Mouse (Mus musculus) gastrocnemius, postnatal 14 days (tissue): Measurements from ENCODE around the gene Gm9918. TPM values are rescaled to one million over a fixed set of nuclear protein-coding genes. Genes with fewer than 3 reads are reported as not detected.

Experiments
- DNase-seq: peaks from one replicate; pipeline ENCODE4 v3.0.0; 2021; ENCODE audit warnings: mixed read lengths
- intact Hi-C: fragments of 180-260 bp; cut with DNase I; formaldehyde crosslinking; loops from one replicate; pipeline ENCODE4 v1.15.1; 2025; ENCODE audit warnings: low total_unique reads
- total RNA-seq, 2 experiments: library from RNA; stranded (reverse); gene quantifications; 2 replicates each; pipeline ENCODE4 v1.2.3; 2021

Gene Gm9918
- total RNA-seq, 2 experiments from 2014 or later, result not detected

DNA sequence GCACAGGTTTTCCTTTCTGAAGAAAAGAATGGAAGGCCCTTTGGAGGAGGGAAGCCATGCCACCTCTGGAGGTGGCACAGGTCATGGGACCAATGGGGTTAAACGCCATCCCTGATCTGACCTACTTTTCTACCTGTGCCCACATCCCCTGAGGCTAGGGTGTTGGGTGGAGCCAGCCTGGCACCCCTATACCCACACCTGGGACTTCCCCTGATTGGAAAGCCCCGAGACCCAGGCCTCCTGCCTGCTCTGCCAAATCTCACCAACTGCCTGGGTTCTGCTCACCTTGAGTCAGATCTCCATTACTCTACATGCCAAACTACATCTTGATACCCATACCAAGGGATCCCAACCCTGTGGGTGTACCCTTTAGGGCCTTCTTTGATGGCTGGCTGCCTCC is 7.3 kb upstream of the Gm9918 start:
- DNase-seq, result no peak
- intact Hi-C loops, result no loop called here

DNA sequence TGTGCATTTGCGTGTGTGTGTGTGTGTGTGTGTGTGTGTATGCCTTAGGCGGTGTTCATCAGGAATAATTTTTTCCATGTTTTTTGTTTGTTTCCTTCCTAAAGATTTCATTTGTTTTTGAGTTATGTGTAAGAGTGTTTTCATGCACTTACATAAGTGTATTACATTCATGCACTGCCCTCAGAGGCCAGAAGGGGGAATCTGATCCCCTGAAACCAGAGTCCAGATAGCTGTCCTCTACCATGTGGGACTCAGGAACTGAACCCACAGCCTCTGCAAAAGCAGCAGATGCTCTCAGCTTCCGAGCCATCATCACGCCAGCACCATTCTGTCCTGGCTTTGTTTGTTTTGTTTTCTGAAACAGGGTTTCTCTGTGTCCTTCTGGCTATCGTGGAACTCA is 4.8 kb upstream of the Gm9918 start:
- no peak for DNase-seq

DNA sequence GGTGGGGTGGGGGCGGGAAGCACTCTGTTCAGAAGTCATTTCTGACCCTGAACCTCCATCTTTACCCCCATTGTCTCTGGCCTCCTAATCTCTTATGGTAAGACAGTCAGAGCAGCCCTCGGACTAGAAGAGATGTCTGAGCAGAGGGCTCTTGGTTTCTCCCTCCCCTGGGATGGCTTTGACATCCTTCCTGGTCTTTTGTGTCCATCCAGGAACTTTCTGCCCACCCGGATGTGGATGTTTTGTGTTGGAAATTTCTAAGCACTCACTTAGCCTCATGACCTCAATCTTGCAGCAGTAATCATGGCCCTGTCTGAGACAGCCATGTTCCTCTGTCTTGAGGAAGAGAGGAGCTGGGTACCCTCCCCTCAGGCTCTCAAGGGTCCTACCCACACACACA is 1.1 kb downstream of the Gm9918 start:
- DNase-seq, result no peak
- intact Hi-C loops, result loop anchor here (5.0 kb wide), 1 partner anchor 34 kb away; no protein-coding TSS in a partner anchor

More for the DNA sequence above, 4.8 kb upstream of the Gm9918 start:
- intact Hi-C loops, result no loop called here

DNA sequence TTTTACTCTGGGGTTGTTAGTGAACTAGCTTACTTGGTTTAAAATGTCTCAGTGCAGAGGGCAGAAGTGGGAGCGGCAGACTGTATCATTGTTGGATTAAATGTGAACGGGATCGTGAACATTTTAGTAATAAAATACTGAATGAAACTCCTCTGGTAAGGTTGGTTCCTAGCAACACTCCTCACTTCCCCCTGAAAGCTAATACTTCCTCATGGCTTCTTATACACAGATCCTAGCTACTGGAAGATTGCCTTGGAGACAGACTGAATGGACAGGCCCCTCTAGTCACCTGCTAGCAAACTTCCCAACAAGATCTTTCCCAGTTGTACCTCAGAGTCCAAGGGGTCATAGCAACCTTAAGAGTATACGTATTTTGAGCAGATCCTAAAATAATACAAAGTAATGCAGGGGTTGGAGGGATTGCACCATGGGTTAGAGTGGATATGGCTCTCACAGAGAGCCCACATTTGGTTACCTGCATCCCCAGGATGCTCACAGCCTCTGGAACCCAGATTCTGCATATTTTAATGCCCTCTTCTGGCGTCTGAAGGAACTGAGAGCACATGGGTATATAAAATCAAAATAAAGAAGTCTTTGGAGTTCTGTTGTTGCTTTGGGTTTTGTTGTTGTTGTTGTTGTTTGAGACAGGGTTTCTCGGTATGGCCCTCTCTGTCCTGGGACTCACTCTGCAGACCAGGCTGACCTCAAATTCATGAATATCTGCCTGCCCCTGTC is 3.8 kb downstream of the Gm9918 start:
- intact Hi-C loops, result loop anchor here (5.0 kb wide), 1 partner anchor 37 kb away; no protein-coding TSS in a partner anchor
- DNase-seq, result no peak

DNA sequence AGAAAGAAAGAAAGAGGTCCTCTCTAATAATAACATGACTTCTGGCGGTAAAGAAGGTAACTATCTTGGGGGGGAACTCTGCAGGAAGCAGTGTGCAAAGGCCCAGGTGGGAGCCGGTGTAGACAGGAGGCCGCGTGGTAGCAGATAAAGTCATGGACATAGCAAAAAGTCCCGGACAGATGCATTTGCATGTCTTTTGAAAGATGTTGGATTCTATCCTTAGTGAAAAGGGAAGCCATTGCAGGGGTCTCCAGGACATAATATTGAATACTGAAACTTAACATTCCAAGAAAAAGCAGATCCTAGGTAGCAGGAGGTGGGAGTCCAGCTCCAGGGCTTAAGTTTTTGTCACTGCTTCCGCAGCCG is 8.3 kb downstream of the Gm9918 start:
- intact Hi-C loops, result no loop called here

DNA sequence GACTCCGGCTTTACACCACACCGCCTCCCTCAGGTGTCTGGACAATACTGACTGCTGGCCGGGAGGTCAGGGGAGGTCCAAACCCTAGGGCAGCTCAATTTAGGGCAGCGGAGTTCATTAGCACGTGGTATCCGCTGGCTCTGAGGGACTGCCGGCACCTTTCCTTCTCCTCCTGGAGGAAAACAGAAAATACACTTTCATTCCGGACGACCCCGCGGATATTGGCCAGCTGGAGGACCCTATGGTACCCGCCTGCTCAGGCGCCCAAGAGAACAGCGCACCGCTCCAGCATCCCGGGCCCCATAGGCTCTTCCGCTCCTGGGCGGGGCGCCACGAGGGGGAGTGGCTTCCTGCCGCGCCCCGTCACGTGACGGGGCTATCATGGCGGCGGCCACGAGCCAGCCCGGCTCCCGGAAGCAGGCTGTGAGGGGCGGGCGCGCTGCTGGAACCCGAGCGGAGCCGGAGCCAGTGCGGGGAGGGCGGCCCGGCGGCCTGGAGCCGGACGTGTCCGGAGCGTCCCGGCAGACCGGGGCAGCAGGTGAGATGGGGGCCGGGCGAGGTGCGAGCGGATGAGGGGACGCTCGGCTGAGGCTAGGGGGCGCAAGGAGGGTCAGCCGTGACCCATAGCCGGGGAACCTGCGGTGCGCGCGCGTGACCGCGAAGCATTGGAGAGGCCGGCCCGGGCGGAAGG is 8.9 kb downstream of the Gm9918 start, which contains the start of gene Mfsd5:
TSS of gene Mfsd5 (plus strand) at position 363 of the 691 bp plus-strand sequence.
- intact Hi-C loops, result no loop called here
- peak; percentile 91 for DNase-seq

More for the DNA sequence above, 8.3 kb downstream of the Gm9918 start:
- no peak for DNase-seq

DNA sequence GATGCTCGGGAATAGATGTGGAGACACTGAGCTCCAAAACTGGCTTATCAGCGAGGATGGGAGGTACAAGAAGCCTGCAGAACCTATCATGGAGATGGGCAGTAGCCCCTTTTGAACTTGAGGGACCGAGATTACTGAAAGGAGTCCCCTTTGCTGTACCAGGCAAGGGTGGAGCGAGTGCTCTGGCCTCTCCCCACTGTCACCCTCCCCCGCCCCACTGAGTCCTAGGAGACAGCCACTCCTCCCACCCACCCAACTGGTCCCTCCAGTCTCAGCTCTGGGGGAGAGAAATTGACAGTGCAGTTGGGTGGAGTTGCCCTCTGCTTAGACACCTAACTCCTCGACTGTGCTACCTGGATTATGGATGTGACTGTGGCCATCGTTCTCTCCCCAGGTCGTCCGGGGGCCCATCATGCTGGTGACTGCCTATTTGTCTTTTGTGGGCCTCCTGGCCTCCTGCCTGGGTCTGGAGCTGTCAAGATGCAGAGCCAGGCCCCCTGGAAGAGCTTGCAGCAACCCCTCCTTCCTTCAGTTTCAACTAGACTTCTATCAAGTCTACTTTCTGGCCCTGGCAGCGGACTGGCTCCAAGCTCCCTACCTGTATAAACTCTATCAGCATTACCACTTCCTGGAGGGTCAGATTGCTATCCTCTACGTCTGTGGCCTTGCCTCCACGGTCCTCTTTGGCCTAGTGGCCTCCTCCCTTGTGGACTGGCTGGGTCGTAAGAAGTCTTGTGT is 9.6 kb downstream of the Gm9918 start:
- intact Hi-C loops, result no loop called here
- DNase-seq, result no peak

DNA sequence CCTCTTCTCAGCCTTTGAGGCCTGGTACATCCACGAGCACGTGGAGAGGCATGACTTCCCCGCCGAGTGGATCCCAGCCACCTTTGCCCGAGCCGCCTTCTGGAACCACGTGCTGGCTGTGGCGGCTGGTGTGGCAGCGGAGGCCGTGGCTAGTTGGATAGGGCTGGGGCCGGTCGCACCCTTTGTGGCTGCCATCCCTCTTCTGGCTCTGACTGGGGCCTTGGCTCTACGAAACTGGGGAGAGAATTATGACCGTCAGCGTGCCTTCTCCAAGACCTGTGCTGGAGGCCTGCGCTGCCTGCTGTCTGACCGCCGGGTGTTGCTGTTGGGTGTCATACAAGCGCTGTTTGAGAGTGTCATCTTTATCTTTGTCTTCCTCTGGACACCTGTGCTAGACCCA is 10.3 kb downstream of the Gm9918 start:
- intact Hi-C loops, result no loop called here
- DNase-seq, result no peak

DNA sequence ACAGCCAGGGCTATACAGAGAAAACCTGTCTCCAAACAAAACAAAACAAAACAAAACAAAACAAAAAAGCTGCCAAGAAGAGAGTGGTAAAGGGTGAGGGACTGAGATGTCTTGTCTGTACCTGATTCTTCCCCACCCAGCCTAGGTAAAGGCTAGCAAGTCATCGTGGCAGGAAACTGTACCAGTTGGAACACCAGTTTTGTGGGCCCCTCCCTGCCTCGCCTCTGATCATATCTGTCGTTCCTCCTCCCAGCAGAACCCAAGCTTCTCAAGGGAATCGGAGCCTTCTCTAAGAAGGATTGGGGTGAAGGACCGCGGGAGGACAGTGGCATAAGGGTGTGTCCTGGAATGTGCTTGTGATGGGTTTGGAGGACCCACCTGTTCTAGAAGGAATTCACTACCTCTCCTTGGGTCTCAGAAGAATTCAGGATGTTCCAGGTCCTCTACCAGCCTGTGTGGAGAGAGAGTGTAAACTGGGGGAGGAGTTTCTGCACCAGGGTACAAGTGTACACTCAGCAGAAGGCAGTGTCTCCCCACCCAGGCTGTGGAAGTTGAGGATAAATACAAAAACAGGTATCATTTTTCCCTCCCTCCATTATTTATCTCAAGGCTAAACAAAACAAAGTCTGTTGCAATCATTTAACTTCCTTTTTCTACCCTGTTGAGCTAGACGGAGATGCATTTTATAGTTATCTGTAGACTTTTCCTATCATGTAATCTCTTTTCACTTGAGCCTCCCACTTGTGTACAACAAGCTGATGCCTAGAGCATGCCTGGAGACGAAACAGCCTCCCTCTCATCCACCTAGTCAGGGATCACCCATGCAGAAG is 12.3 kb downstream of the Gm9918 start:
- DNase-seq, result no peak
- intact Hi-C loops, result no loop called here

DNA sequence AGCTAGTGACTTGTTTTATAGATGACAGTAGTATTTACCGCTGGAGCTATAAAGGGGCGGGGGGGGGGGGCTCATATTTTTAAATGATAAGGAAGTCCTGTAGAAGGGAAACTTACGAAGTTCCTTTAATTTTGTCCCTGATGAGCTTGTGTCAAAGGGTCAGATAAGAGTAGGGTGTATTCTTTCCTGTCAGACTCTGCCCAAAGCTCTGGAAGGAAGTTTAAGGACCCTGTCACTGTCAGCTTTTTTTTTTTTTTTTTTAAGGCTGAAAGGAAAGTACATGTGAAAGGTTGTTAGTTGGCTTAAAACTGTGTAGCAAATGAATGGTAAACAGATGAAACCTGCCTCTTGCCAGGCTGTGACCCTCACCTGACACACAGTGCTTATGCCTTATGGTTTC is 13.3 kb downstream of the Gm9918 start:
- DNase-seq, result no peak
- intact Hi-C loops, result no loop called here

DNA sequence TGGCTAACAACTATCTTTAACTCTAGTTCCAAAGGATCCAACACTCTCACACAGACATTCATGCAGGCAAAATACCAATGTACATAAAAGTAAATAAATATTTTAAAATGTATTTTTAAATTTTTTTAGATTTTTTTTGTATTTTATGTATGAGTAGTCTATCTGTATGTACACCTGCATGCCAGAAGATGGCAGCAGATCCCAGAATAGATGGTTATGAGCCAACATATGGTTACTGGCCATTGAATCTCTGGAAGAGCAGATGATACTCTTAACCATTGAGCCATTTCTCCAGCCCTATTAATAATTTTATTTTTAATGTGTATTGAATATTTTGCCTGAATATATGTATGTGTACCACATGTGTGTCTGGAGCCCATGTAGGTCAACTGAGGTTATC is 17.0 kb downstream of the Gm9918 start:
- no peak for DNase-seq
- intact Hi-C loops, result no loop called here

DNA sequence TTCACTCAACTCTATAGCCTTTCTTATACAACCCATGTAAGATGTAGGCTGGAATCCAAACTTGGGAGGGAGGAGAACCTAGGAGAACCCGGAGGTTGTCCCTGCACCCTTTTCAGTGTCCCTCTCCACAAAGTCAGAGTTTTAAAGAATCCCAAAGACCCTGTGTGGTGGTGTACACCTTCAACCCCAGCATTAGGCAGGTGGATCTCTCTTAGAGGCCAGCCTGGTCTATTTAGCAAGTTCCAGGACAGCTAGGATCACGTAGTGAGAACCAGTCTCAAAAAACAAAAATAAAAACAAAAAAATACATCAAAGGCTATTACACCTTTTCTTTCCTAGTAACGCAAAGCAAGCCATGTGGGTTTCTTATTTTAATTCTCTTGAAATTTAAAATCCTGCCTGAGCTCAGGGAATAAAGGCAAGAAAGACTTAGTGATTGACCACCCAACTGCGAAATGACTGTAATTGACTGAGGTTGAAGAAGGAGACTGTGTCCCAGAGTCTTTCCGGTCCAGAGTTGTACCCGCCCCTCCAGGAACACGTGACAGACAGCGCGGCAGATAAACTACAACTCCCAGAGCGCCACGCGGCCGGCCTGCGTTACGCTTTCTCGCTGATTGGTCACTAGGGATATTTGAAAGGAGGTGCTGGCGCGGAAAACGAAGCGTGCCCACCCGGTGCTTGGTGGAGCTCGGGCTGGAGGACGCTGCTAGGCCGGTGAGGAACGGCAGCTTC is 25.4 kb downstream of the Gm9918 start, which contains the start of gene Espl1:
TSS of gene Espl1 (plus strand) at position 634 of the 735 bp plus-strand sequence.
- peak; percentile 93 for DNase-seq

DNA sequence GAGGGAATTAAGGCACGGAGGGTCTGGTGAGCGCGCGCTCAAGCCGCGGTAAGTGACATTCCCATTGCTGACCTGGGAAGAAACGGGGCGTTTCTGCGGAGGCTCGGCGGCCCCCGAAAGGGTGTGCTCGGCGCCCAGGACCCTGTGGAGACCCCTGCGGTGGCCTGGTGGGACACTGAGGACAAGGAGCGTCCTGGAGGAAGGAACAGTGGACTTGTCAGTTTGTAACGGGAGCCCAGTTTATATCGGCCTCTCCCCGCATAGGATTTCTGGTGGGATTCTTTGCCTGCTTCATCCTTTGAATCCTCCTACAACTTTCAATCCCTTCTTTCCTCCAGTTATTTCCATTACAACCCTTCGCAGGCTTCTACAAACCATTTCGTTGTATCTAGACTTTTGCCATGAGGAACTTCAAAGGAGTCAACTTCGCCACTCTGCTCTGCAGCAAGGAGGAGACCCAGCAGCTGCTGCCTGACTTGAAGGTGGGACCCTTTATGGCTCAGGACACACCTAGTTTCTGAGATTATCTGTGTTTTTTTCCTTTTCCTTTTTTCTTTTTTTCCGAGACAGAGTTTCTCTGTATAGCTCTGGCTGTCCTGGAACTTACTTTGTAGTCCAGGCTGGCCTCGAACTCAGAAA is 26.1 kb downstream of the Gm9918 start:
- DNase-seq, result no peak
- intact Hi-C loops, result no loop called here

More for the DNA sequence above, 25.4 kb downstream of the Gm9918 start, which contains the start of gene Espl1:
- intact Hi-C loops, result no loop called here

DNA sequence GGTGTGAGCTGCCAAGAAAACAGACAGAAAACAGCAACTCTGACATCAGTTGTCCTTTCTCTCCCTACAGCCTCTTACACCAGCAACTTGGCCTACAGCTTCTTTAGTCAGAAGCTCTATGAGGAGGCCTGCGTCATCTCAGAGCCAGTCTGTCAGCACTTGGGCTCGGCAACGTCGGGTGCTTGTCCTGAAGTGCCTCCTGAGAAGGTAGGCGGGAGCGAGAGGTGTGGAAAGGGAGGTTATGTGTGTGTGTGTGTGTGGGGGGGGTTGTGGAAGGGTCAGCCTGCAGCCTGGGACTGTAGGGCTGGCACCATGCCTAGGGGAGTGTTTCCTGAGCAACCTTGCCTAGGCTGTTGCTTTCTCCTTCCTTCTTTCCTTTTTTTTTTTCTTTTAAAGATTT is 32.2 kb downstream of the Gm9918 start:
- DNase-seq, result no peak
- intact Hi-C loops, result no loop called here

DNA sequence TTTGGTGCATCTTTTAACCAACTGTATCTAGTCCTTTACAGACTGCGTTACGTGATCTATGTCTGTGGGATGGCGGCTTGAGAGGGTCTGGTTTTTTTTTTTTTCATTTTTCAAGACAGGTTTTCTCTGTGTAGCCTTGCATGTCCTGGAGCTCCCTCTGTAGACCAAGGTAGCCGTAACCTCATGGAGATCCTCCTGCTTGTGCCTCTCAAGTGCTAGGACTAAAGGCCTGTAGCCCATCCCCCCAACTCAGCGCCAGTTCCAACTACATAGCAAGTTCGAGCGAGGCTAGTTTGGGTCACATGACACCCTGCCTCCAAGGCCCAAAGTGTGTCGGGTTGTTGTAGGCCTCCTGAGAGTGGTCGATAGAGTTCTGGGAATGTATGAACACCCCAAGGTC is 38.4 kb downstream of the Gm9918 start:
- intact Hi-C loops, result no loop called here
- DNase-seq, result no peak

DNA sequence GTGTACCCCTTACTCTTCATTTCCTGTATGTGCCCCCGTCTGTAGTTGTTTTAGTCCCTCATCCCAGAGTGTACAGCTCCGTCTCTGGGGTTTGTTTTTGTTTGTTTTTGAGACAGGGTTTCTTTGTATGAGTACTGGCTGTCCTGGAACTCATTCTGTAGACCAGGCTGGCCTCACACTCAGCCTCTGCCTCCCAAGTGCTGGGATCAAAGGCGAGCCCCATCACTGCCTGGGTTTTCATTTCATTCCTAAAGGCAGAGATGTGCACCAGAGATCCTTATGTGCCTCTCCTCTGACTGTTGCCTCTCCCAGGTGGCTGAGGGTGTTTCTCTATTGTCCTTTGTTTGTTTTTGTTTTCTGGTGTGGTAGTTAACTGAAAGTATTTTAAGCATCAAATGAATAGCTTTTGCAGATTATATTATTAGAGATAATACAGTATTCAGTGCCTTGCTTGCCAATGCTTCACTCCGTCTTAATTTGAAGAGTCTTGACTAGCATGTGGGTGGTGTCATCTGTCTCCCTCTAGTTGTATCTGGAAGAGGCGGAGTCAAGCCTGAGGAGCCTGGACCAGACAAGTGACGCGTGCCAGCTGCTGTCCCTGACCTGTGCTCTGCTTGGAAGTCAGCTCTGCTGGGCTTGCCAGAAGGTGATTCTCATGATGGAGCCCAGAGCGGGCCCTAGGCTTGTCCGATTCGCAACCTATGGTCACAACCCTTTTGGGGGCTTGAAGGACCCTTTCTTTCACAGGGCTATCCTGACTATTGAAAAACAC is 39.9 kb downstream of the Gm9918 start:
- no peak for DNase-seq
- intact Hi-C loops, result no loop called here

DNA sequence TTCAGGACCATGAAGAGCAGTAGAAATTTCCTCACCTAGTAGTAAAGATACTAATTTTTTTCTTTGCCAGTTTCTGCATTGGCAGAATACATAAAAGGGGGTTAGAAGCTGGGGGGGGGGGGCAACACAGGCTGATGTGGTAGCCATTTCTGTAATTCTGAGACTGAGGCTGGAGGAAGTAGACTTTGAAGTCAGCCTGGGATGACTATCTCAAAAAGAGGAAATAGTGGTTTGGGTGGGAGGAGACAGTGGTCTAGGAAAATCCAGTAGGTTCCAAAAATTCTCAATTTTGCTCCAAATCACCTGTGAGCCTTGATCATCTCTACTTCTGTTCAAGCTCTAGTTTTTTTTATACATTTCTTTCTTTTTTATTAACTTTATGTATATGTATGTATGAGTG is 41.1 kb downstream of the Gm9918 start:
- intact Hi-C loops, result no loop called here
- DNase-seq, result no peak
